Mouse (Mus musculus) kidney, postnatal 10 days (tissue): ENCODE results near the gene Rgs12.

Source experiments
- DNase-seq: peaks from one replicate; pipeline ENCODE4 v3.0.0; 2021; ENCODE audit warnings: mixed read lengths

The Rgs12 gene

GRCm38 (mm10) chr5:34981734-34982133 is 32.5 kb downstream of the Rgs12 start:
- DNase-seq = no peak

- no peak for DNase-seq
These were observed 35.7 kb downstream of the Rgs12 start for GRCm38 (mm10) chr5:34984933-34985332.

GRCm38 (mm10) chr5:34985867-34986266 is 36.6 kb downstream of the Rgs12 start:
- peak; percentile 90 for DNase-seq

GRCm38 (mm10) chr5:34987396-34987795 is 38.2 kb downstream of the Rgs12 start:
- DNase-seq = no peak

- peak; percentile 77 for DNase-seq
These were observed 39.4 kb downstream of the Rgs12 start for GRCm38 (mm10) chr5:34988690-34989089.

GRCm38 (mm10) chr5:34989321-34989772 is 40.1 kb downstream of the Rgs12 start:
- DNase-seq = peak; percentile 52

GRCm38 (mm10) chr5:34998754-34999153 is 49.5 kb downstream of the Rgs12 start:
- no peak for DNase-seq

- DNase-seq = no peak
These were observed 50.0 kb downstream of the Rgs12 start for GRCm38 (mm10) chr5:34999281-34999680.

GRCm38 (mm10) chr5:35000323-35000722 is 51.1 kb downstream of the Rgs12 start:
- no peak for DNase-seq

- no peak for DNase-seq
These were observed 51.9 kb downstream of the Rgs12 start for GRCm38 (mm10) chr5:35001144-35001543.

GRCm38 (mm10) chr5:35003611-35004162 is 54.4 kb downstream of the Rgs12 start:
- no peak for DNase-seq

GRCm38 (mm10) chr5:35004769-35005168 is 55.5 kb downstream of the Rgs12 start:
- no peak for DNase-seq

GRCm38 (mm10) chr5:35005659-35006058 is 56.4 kb downstream of the Rgs12 start:
- DNase-seq = no peak

GRCm38 (mm10) chr5:35006599-35006998 is 57.4 kb downstream of the Rgs12 start:
- DNase-seq = no peak

GRCm38 (mm10) chr5:35009163-35009562 is 59.9 kb downstream of the Rgs12 start:
- DNase-seq = no peak

- no peak for DNase-seq
These were observed 61.4 kb downstream of the Rgs12 start for GRCm38 (mm10) chr5:35010656-35011055.

GRCm38 (mm10) chr5:35011156-35011923 is 62.1 kb downstream of the Rgs12 start:
- DNase-seq = no peak

GRCm38 (mm10) chr5:35014036-35014435 is 64.8 kb downstream of the Rgs12 start:
- no peak for DNase-seq

- no peak for DNase-seq
These were observed 70.5 kb downstream of the Rgs12 start for GRCm38 (mm10) chr5:35019673-35020300.

- DNase-seq = no peak
These were observed 71.4 kb downstream of the Rgs12 start for GRCm38 (mm10) chr5:35020410-35021241.

GRCm38 (mm10) chr5:35024975-35025374 is 75.7 kb downstream of the Rgs12 start:
- DNase-seq = peak; percentile 78

GRCm38 (mm10) chr5:35029303-35029702 is 80.1 kb downstream of the Rgs12 start:
- DNase-seq = no peak

- no peak for DNase-seq
These were observed 80.5 kb downstream of the Rgs12 start for GRCm38 (mm10) chr5:35029755-35030154.
